Mouse (Mus musculus): ENCODE measurements around the gene Dpp6. TPM values are rescaled to one million over a fixed set of nuclear protein-coding genes. Genes with fewer than 3 reads are reported as not detected.

The Dpp6 gene
- polyA plus RNA-seq, 1 experiment from 2014 or later = 4.5 TPM

DNA sequence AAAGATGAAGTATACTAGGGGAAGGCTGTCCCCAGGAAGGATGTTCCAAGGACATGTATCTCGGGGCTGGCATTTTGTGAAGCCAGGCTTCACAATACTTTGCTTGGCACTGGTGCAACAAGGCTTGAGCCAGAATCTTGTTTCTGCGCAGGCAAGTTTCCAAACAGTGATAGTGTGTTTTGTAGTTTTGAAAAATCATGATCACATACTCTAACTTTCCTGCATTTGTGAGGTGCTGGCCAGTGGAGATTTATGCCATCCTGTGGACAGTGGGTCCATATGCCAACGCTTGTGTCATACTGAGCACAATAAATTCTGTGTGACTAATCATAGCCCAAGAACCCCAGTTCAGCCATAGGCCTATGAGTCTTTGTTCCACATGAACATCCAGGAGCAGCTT lies 558.8 kb downstream of the Dpp6 start:
- Histone ChIP-seq H3K4me1 (ENCODE audit: control insufficient read depth, insufficient read depth, low read length) (no peaks in the 10 kb centered on the region), H3K4me3 (ENCODE audit: low read depth, low read length) (no peak overlapping the region), H3K36me3 (replicated peaks; ENCODE audit: control insufficient read depth, insufficient read depth, low read depth, low read length) (no peaks in the 10 kb centered on the region), H3K27ac (replicated peaks; ENCODE audit: low read depth, low read length) (no peak overlapping the region), H3K27me3 (ENCODE audit: control insufficient read depth, insufficient read depth, low read length) (no peaks in the 10 kb centered on the region), H3K9ac (replicated peaks; ENCODE audit: low read length) (no peak overlapping the region), H3K4me2 (ENCODE audit: low read depth, low read length) (no peak overlapping the region), H3K9me3 (replicated peaks; ENCODE audit: control insufficient read depth, low read length) (no peaks in the 10 kb centered on the region)
- 89% methylated on average over 3 of the region's 3 CpGs for WGBS
- no peak for ATAC-seq (replicated peaks; ENCODE audit: insufficient number of reproducible peaks, low FRiP score, low TSS enrichment, low read depth)
- DNase-seq (ENCODE audit: low spot score) = no peak

DNA sequence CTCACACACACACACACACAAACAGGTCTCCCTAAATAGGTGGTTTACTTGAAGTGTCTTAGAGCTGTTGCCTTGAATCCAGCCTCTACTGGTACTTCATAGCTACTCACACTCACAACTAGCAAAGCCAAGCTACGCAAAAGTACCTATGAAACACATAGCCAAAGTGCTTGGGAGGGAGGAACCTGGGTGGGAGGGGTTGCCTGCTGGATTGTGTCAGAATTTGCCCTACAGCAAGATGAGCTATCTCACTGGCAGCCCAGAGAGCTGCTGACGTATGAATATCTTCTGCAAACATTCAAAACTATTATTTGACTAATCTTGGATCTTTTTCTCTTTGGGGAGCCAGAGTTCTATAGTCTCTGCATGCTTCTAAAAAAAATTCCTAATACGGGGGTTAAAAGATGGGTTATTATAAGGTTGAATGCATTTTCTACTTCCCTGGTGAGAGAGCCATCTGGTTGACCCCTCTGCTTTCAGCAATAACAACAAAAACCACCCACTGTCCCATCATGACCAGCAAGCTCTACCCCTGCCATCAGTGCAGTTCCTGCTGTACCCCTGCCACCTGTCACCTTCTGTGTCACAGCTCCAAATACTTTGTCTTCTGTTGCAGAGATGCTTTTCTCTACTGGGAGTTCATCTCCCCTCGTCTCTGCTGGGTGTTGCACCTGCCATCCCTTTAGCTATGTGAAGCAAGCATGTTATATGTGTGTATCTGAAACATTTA lies 563.8 kb downstream of the Dpp6 start:
- 84% methylated on average over 4 of the region's 4 CpGs for WGBS
- Histone ChIP-seq H3K27ac (replicated peaks; ENCODE audit: low read depth, low read length) (no peak overlapping the region), H3K27me3 (ENCODE audit: control insufficient read depth, insufficient read depth, low read length) (no peaks in the 10 kb centered on the region), H3K9ac (replicated peaks; ENCODE audit: low read length) (no peak overlapping the region), H3K4me1 (ENCODE audit: control insufficient read depth, insufficient read depth, low read length) (no peaks in the 10 kb centered on the region), H3K4me2 (ENCODE audit: low read depth, low read length) (no peak overlapping the region), H3K4me3 (ENCODE audit: low read depth, low read length) (no peak overlapping the region), H3K9me3 (replicated peaks; ENCODE audit: control insufficient read depth, low read length) (no peaks in the 10 kb centered on the region), H3K36me3 (replicated peaks; ENCODE audit: control insufficient read depth, insufficient read depth, low read depth, low read length) (no peaks in the 10 kb centered on the region)
- no peak for DNase-seq (ENCODE audit: low spot score)
- no peak for ATAC-seq (replicated peaks; ENCODE audit: insufficient number of reproducible peaks, low FRiP score, low TSS enrichment, low read depth)

DNA sequence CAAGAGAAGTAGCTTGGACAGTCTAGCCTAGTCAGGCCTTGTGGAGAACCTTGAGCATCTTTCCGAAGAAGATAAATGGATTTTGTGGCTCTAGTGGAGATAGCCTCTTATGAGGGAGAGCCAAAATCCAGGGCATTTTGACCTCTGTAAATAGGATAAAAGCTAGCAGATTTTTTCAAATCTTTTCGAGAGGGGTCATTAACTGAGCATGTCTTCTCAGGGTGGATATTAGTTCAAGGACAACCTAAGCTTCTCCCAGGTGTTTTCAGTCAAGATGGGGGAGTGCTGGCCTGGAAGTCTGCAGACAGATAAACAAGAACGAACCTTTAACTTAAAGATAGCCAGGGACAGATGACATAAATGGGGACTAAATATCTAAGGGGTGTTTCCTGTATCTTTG lies 581.4 kb downstream of the Dpp6 start:
- no peak overlapping the region for H3K9ac ChIP-seq (replicated peaks; ENCODE audit: low read length)
- no peak for ATAC-seq (replicated peaks; ENCODE audit: insufficient number of reproducible peaks, low FRiP score, low TSS enrichment, low read depth)
- H3K36me3 ChIP-seq (replicated peaks; ENCODE audit: control insufficient read depth, insufficient read depth, low read depth, low read length) = no peaks in the 10 kb centered on the region
- no peaks in the 10 kb centered on the region for H3K27me3 ChIP-seq (ENCODE audit: control insufficient read depth, insufficient read depth, low read length)
- H3K27ac ChIP-seq (replicated peaks; ENCODE audit: low read depth, low read length) = no peak overlapping the region
- DNase-seq (ENCODE audit: low spot score) = no peak
- no peaks in the 10 kb centered on the region for H3K4me1 ChIP-seq (ENCODE audit: control insufficient read depth, insufficient read depth, low read length)
- H3K9me3 ChIP-seq (replicated peaks; ENCODE audit: control insufficient read depth, low read length) = no peaks in the 10 kb centered on the region
- 74% methylated on average over 3 of the region's 3 CpGs for WGBS
- H3K4me3 ChIP-seq (ENCODE audit: low read depth, low read length) = no peak overlapping the region
- no peak overlapping the region for H3K4me2 ChIP-seq (ENCODE audit: low read depth, low read length)

DNA sequence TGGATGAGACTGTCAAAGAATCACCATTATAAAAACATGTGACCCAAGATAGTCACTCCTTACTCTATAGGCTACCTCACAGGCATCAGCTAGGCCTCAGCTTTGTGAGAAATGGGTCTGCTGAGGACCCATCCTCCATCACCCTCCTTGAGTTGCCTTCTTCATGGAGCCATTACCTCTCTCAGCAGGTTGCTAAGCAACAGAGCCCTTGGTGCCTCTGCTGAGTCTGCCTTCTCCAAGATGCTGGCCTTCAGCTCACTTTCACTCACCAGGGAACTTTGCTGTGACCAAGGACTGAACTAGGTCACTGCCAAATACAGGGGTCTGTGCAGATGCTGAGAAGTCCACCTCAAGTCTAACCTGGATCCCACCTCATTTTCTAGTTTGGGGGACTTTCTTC lies 582.1 kb downstream of the Dpp6 start:
- Histone ChIP-seq H3K4me1 (ENCODE audit: control insufficient read depth, insufficient read depth, low read length) (no peaks in the 10 kb centered on the region), H3K9me3 (replicated peaks; ENCODE audit: control insufficient read depth, low read length) (no peaks in the 10 kb centered on the region), H3K4me3 (ENCODE audit: low read depth, low read length) (no peak overlapping the region), H3K36me3 (replicated peaks; ENCODE audit: control insufficient read depth, insufficient read depth, low read depth, low read length) (no peaks in the 10 kb centered on the region), H3K27me3 (ENCODE audit: control insufficient read depth, insufficient read depth, low read length) (no peaks in the 10 kb centered on the region), H3K4me2 (ENCODE audit: low read depth, low read length) (no peak overlapping the region), H3K9ac (replicated peaks; ENCODE audit: low read length) (no peak overlapping the region), H3K27ac (replicated peaks; ENCODE audit: low read depth, low read length) (no peak overlapping the region)
- DNase-seq (ENCODE audit: low spot score) (no peak), ATAC-seq (replicated peaks; ENCODE audit: insufficient number of reproducible peaks, low FRiP score, low TSS enrichment, low read depth) (no peak)

DNA sequence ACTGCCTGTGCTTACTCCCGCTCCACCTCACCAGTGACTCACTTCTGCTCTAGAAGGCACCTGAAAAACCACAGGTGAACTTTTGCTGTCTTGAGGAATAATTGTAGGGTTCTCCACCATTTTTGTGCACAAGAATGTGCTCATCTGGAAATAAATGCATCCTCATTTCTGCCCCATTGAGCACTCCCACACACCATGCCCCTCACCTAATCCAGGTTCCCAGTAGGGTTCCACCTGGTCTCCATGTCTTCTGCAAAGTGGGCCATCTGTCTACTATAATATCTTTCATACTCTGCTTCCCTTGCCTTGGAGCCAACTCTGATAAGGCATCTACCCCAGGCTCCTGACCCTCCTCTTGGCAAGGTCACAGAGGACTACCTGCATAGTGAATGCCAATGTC lies 585.6 kb downstream of the Dpp6 start:
- Histone ChIP-seq H3K4me3 (ENCODE audit: low read depth, low read length) (no peak overlapping the region), H3K9me3 (replicated peaks; ENCODE audit: control insufficient read depth, low read length) (no peaks in the 10 kb centered on the region), H3K9ac (replicated peaks; ENCODE audit: low read length) (no peak overlapping the region), H3K27ac (replicated peaks; ENCODE audit: low read depth, low read length) (no peak overlapping the region), H3K36me3 (replicated peaks; ENCODE audit: control insufficient read depth, insufficient read depth, low read depth, low read length) (no peaks in the 10 kb centered on the region), H3K4me1 (ENCODE audit: control insufficient read depth, insufficient read depth, low read length) (no peaks in the 10 kb centered on the region), H3K27me3 (ENCODE audit: control insufficient read depth, insufficient read depth, low read length) (no peaks in the 10 kb centered on the region), H3K4me2 (ENCODE audit: low read depth, low read length) (no peak overlapping the region)
- DNase-seq (ENCODE audit: low spot score) (no peak), ATAC-seq (replicated peaks; ENCODE audit: insufficient number of reproducible peaks, low FRiP score, low TSS enrichment, low read depth) (no peak)
- WGBS = 90% methylated on average over 1 of the region's 1 CpGs

DNA sequence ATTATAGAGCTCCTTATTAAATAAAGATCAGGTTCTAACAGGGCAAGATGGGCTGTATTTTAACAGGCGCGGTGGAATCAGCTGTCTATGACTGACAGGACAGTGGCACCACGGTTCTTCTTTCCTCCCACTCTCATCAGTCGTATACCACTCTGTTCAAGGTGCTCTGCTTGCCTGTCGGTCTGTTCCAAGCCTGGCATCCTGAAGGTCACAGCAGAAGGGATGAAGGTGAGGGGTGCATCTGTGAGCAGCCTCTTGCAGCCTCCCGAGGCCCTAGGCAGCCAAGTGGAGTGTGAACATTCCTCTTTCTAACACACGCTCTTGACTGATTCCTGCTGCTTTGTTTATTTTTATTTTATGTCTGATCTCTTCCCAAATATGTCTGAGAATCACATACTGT lies 591.9 kb downstream of the Dpp6 start:
- Histone ChIP-seq H3K4me2 (ENCODE audit: low read depth, low read length) (no peak overlapping the region), H3K4me3 (ENCODE audit: low read depth, low read length) (no peak overlapping the region), H3K9me3 (replicated peaks; ENCODE audit: control insufficient read depth, low read length) (no peaks in the 10 kb centered on the region), H3K9ac (replicated peaks; ENCODE audit: low read length) (no peak overlapping the region), H3K27me3 (ENCODE audit: control insufficient read depth, insufficient read depth, low read length) (no peaks in the 10 kb centered on the region), H3K27ac (replicated peaks; ENCODE audit: low read depth, low read length) (no peak overlapping the region), H3K4me1 (ENCODE audit: control insufficient read depth, insufficient read depth, low read length) (no peaks in the 10 kb centered on the region), H3K36me3 (replicated peaks; ENCODE audit: control insufficient read depth, insufficient read depth, low read depth, low read length) (no peaks in the 10 kb centered on the region)
- no peak for DNase-seq (ENCODE audit: low spot score)
- ATAC-seq (replicated peaks; ENCODE audit: insufficient number of reproducible peaks, low FRiP score, low TSS enrichment, low read depth) = no peak
- 75% methylated on average over 7 of the region's 7 CpGs for WGBS

DNA sequence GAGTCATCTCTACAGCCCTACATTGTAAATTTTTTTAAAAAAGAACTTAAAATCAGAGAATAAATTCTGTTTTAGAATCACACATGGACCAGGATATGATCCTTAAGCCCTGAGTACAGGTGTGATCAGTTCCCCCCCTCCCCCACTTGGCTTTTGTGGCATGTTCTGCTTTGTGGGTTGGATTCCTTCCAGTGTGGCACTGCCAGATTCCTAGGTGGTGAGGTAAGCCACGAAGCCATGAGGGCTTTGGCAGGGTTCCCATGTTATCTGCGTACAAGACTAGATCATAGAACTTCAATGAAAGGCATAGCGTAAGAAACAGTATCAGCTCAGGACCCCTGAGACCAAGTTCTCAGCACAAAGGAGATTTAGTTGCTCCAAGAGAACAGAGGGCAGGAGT lies 596.0 kb downstream of the Dpp6 start:
- H3K36me3 ChIP-seq (replicated peaks; ENCODE audit: control insufficient read depth, insufficient read depth, low read depth, low read length) = no peaks in the 10 kb centered on the region
- H3K27ac ChIP-seq (replicated peaks; ENCODE audit: low read depth, low read length) = no peak overlapping the region
- no peak overlapping the region for H3K4me3 ChIP-seq (ENCODE audit: low read depth, low read length)
- H3K27me3 ChIP-seq (ENCODE audit: control insufficient read depth, insufficient read depth, low read length) = no peaks in the 10 kb centered on the region
- H3K4me1 ChIP-seq (ENCODE audit: control insufficient read depth, insufficient read depth, low read length) = no peaks in the 10 kb centered on the region
- no peak overlapping the region for H3K4me2 ChIP-seq (ENCODE audit: low read depth, low read length)
- 79% methylated on average over 3 of the region's 3 CpGs for WGBS
- ATAC-seq (replicated peaks; ENCODE audit: insufficient number of reproducible peaks, low FRiP score, low TSS enrichment, low read depth) (no peak), DNase-seq (ENCODE audit: low spot score) (no peak)
- H3K9me3 ChIP-seq (replicated peaks; ENCODE audit: control insufficient read depth, low read length) = no peaks in the 10 kb centered on the region
- H3K9ac ChIP-seq (replicated peaks; ENCODE audit: low read length) = no peak overlapping the region

DNA sequence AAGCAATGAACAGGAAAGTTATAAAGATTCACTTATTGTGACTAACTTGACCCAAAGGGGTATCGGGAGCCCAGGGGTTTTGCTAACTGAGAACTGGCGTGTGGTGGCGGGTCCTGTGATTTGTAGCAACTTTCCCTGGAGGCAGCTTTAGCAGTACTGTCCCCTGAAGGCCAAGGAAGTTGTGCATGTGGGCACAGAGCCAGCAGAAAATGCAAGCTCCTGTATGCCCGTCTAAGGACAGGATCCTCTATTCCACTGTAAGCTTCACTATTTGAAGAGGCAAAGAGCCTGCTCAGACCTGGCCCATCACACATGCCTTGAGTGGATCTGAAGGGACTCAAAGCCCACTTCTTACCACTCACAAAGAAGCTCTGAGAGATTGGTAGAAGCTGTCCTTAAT lies 598.5 kb downstream of the Dpp6 start:
- ATAC-seq (replicated peaks; ENCODE audit: insufficient number of reproducible peaks, low FRiP score, low TSS enrichment, low read depth) (no peak), DNase-seq (ENCODE audit: low spot score) (no peak)
- no peak overlapping the region for H3K4me3 ChIP-seq (ENCODE audit: low read depth, low read length)
- H3K9ac ChIP-seq (replicated peaks; ENCODE audit: low read length) = no peak overlapping the region
- no peaks in the 10 kb centered on the region for H3K9me3 ChIP-seq (replicated peaks; ENCODE audit: control insufficient read depth, low read length)
- 73% methylated on average over 4 of the region's 4 CpGs for WGBS
- H3K4me2 ChIP-seq (ENCODE audit: low read depth, low read length) = no peak overlapping the region
- H3K27me3 ChIP-seq (ENCODE audit: control insufficient read depth, insufficient read depth, low read length) = no peaks in the 10 kb centered on the region
- H3K36me3 ChIP-seq (replicated peaks; ENCODE audit: control insufficient read depth, insufficient read depth, low read depth, low read length) = no peaks in the 10 kb centered on the region
- H3K27ac ChIP-seq (replicated peaks; ENCODE audit: low read depth, low read length) = no peak overlapping the region
- H3K4me1 ChIP-seq (ENCODE audit: control insufficient read depth, insufficient read depth, low read length) = no peaks in the 10 kb centered on the region
